Mouse (Mus musculus): ENCODE results near the gene Prep. TPM values are rescaled to one million over a fixed set of nuclear protein-coding genes. Genes with fewer than 3 reads are reported as not detected.

Gene Prep
- polyA plus RNA-seq, 1 experiment from 2014 or later: 24.1 TPM

GRCm38 (mm10) chr10:45058361-45058760 lies 8.6 kb upstream of the Prep start:
- Histone ChIP-seq H3K9me3 (replicated peaks) (no peaks in the 10 kb centered on the region), H3K4me3 (replicated peaks) (no peak overlapping the region), H3K9ac (replicated peaks) (no peak overlapping the region), H3K36me3 (no peaks in the 10 kb centered on the region), H3K4me1 (no peaks in the 10 kb centered on the region), H3K27ac (replicated peaks) (no peak overlapping the region), H3K4me2 (no peak overlapping the region), H3K27me3 (replicated peaks) (no peaks in the 10 kb centered on the region)
- ATAC-seq (ENCODE audit: low FRiP score): no peak
- 94% methylated on average over 6 of the region's 6 CpGs for WGBS

- Histone ChIP-seq H3K4me3 (replicated peaks) (no peak overlapping the region), H3K36me3 (no peaks in the 10 kb centered on the region), H3K9me3 (replicated peaks) (no peaks in the 10 kb centered on the region), H3K4me2 (no peak overlapping the region), H3K27me3 (replicated peaks) (no peaks in the 10 kb centered on the region), H3K27ac (replicated peaks) (no peak overlapping the region), H3K4me1 (peaks cover 3% of the 10 kb centered on the region; the same call in 1 of the 2 replicates), H3K9ac (replicated peaks) (no peak overlapping the region)
- WGBS: 83% methylated on average over 1 of the region's 1 CpGs
- ATAC-seq (ENCODE audit: low FRiP score): no peak
Measured at GRCm38 (mm10) chr10:45060841-45061240, 6.2 kb upstream of the Prep start.

DNA sequence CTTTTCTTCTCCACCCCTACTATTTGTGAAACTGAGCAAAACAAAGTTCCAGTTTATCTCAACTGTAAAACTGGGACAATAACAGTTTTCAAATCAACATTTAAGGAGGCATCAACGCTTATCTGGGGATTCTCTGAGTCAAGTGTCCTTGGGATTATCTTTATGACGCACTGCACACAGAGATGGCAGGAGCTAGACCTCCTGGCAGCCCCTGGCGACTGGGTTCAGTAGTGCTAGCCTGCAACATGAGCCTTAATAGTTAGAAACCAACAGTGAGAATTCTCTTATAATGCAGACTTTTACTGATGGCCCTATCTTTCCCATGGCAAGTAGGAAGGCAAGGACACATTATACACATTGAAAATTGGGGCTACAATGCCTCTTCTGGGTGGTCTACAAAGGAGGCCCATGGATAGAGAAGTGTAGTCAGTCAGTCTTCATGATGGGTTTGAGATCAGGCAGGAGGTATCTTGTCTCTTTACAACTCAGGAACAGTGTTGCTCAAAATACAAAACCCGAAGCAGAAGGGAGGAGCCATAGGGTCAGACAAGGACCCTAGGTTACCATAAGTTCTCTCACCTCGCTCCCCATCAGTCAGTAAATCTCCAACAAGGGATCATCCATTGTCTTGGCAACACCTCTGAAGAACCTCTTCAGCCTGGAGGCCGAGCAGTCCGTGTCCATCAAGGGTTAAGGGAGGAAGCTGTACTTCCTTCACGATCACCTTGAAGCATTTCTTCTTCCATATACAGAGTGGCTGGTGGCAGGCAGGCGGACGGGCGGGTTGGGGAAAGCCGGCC lies 672 bp upstream of the Prep start:
- Histone ChIP-seq H3K4me3 (replicated peaks) (peak overlapping the region; percentile 98), H3K27me3 (replicated peaks) (no peaks in the 10 kb centered on the region), H3K36me3 (no peaks in the 10 kb centered on the region), H3K4me1 (peaks cover 33% of the 10 kb centered on the region), H3K27ac (replicated peaks) (peak overlapping the region; percentile 84), H3K9ac (replicated peaks) (peak overlapping the region; percentile 91), H3K4me2 (peak overlapping the region; percentile 71), H3K9me3 (replicated peaks) (no peaks in the 10 kb centered on the region)
- 14% methylated on average over 12 of the region's 12 CpGs for WGBS
- ATAC-seq (ENCODE audit: low FRiP score): no peak

GRCm38 (mm10) chr10:45067436-45067925 lies 478 bp downstream of the Prep start:
- H3K9me3 ChIP-seq (replicated peaks): no peaks in the 10 kb centered on the region
- H3K4me3 ChIP-seq (replicated peaks): peak overlapping the region; percentile 98
- H3K9ac ChIP-seq (replicated peaks): peak overlapping the region; percentile 91
- no peaks in the 10 kb centered on the region for H3K27me3 ChIP-seq (replicated peaks)
- H3K36me3 ChIP-seq: 0 out of 2 replicates have a peak, but pooled peaks cover 3% of the 10 kb centered on the region
- H3K4me1 ChIP-seq: peaks cover 33% of the 10 kb centered on the region
- peak overlapping the region; percentile 84 for H3K27ac ChIP-seq (replicated peaks)
- H3K4me2 ChIP-seq: peak overlapping the region; percentile 71
- ATAC-seq (ENCODE audit: low FRiP score): peak; percentile 18; the same call in 1 of the 2 replicates
- WGBS: under 1% methylated on average over 28 of the region's 28 CpGs

DNA sequence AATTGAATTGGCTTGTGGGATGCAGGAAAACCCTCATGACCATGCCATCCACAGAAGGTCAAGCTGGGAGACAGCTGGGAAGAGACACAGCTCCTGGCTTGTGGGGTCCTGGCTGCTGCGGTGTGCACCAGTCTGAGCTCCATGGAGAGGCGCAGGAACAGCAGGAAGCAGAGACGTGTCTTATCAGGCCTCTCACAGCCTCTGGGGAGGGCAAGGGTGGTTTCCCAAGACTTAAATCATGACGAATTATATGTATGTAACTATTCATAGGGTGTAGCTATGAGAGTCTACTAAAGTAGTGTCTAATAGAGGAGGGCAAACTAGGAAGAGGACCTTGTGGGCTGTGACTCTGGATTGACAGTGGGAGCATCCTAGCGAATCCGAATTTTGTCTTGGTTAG lies 2.6 kb downstream of the Prep start:
- no peaks in the 10 kb centered on the region for H3K9me3 ChIP-seq (replicated peaks)
- no peak for ATAC-seq (ENCODE audit: low FRiP score)
- 85% methylated on average over 6 of the region's 6 CpGs for WGBS
- H3K4me3 ChIP-seq (replicated peaks): no peak overlapping the region
- H3K27ac ChIP-seq (replicated peaks): no peak overlapping the region
- H3K27me3 ChIP-seq (replicated peaks): no peaks in the 10 kb centered on the region
- peaks cover 33% of the 10 kb centered on the region for H3K4me1 ChIP-seq
- no peak overlapping the region for H3K4me2 ChIP-seq
- no peak overlapping the region for H3K9ac ChIP-seq (replicated peaks)
- peaks cover 14% of the 10 kb centered on the region for H3K36me3 ChIP-seq

GRCm38 (mm10) chr10:45070362-45070761 lies 3.4 kb downstream of the Prep start:
- Histone ChIP-seq H3K27me3 (replicated peaks) (no peaks in the 10 kb centered on the region), H3K27ac (replicated peaks) (no peak overlapping the region), H3K4me1 (peaks cover 31% of the 10 kb centered on the region), H3K4me3 (replicated peaks) (no peak overlapping the region), H3K4me2 (no peak overlapping the region), H3K9me3 (replicated peaks) (no peaks in the 10 kb centered on the region), H3K9ac (replicated peaks) (no peak overlapping the region), H3K36me3 (peaks cover 14% of the 10 kb centered on the region)
- ATAC-seq (ENCODE audit: low FRiP score): no peak
- WGBS: 90% methylated on average over 5 of the region's 5 CpGs

- Histone ChIP-seq H3K4me3 (replicated peaks) (no peak overlapping the region), H3K4me1 (peaks cover 26% of the 10 kb centered on the region), H3K9ac (replicated peaks) (no peak overlapping the region), H3K4me2 (no peak overlapping the region), H3K27me3 (replicated peaks) (no peaks in the 10 kb centered on the region), H3K9me3 (replicated peaks) (no peaks in the 10 kb centered on the region), H3K36me3 (peaks cover 14% of the 10 kb centered on the region), H3K27ac (replicated peaks) (no peak overlapping the region)
- 82% methylated on average over 13 of the region's 13 CpGs for WGBS
- no peak for ATAC-seq (ENCODE audit: low FRiP score)
Measured at GRCm38 (mm10) chr10:45070929-45071813, 4.2 kb downstream of the Prep start.

DNA sequence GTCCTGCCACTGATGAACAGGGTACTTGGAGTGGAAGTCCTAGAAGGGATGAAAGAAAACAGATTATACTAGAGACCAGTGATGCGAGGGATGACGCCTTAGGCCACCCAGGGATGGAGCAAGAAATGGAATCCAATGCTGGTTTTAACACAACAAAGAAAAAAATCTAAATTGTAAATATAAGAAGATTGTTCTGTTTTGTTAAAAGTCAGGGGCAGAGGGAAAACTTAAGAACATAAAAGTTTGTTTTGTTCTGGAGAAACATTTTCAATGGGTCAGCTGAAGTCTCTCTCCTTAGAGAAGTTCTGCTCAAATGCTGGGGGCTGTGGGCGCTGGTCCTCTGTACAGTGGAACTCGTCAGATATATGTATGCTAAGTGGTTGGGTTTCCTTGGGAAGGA lies 5.3 kb downstream of the Prep start:
- H3K9me3 ChIP-seq (replicated peaks): no peaks in the 10 kb centered on the region
- peaks cover 29% of the 10 kb centered on the region for H3K4me1 ChIP-seq
- 94% methylated on average over 4 of the region's 4 CpGs for WGBS

DNA sequence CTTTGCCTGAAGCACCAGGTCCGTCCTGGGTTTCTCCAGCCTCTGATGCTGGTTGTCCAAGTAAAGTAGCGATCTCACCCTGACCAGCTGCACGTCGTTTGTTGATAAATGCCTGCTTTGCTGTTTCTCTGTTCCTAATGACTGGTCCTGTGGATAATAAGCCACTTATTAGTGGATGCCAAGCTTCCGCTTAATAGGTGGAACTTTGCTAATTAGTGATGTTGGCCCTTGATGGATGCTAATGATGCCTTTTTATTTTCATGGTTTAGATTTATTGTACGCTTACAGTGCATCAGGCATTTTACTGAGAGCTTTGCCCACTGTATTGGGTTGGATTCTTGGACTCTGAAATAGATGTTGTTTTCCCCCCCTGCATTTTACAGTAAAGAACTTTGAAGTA lies 7.5 kb downstream of the Prep start:
- Histone ChIP-seq H3K27me3 (replicated peaks) (no peaks in the 10 kb centered on the region), H3K9ac (replicated peaks) (no peak overlapping the region), H3K4me1 (peaks cover 10% of the 10 kb centered on the region; the same call in 1 of the 2 replicates), H3K4me2 (no peak overlapping the region), H3K27ac (replicated peaks) (no peak overlapping the region), H3K36me3 (peaks cover 14% of the 10 kb centered on the region), H3K4me3 (replicated peaks) (no peak overlapping the region), H3K9me3 (replicated peaks) (no peaks in the 10 kb centered on the region)
- no peak for ATAC-seq (ENCODE audit: low FRiP score)
- WGBS: 63% methylated on average over 6 of the region's 6 CpGs

More for the DNA sequence above, 5.3 kb downstream of the Prep start:
- Histone ChIP-seq H3K9ac (replicated peaks) (no peak overlapping the region), H3K27me3 (replicated peaks) (no peaks in the 10 kb centered on the region), H3K4me3 (replicated peaks) (no peak overlapping the region), H3K27ac (replicated peaks) (no peak overlapping the region), H3K4me2 (no peak overlapping the region), H3K36me3 (peaks cover 14% of the 10 kb centered on the region)
- no peak for ATAC-seq (ENCODE audit: low FRiP score)

DNA sequence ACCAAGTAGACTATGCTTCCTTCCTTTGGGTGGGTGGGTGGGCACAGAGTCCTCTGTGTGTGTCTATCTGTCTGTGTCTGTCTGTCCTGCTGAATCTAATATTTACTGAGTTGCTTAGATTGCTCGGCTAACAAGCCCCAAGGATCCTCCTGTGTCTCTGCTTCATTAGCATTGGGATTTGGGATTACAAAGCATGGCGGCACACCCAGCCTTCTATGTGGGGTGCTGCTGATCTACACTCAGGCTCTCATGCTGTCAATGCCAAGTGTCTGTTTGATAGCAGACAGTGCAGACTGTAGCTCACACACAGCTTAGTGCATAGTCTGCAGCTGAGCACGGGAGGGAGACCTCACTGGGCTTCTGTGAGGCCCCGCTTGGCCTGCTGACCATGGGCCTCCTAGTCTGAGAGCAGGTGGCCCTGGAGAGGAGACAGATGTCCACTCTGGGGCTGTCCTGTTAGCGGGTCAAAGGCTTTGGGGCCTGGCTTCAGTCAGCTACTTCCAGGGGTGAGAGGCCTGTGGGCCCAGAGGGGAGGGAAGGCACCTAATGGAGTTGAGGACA lies 8.6 kb downstream of the Prep start:
- Histone ChIP-seq H3K27ac (replicated peaks) (no peak overlapping the region), H3K4me3 (replicated peaks) (no peak overlapping the region), H3K4me1 (0 out of 2 replicates have a peak, but pooled peaks cover 6% of the 10 kb centered on the region), H3K4me2 (no peak overlapping the region), H3K9me3 (replicated peaks) (no peaks in the 10 kb centered on the region), H3K27me3 (replicated peaks) (no peaks in the 10 kb centered on the region), H3K36me3 (peaks cover 16% of the 10 kb centered on the region), H3K9ac (replicated peaks) (no peak overlapping the region)
- no peak for ATAC-seq (ENCODE audit: low FRiP score)
- 78% methylated on average over 5 of the region's 5 CpGs for WGBS

- H3K4me3 ChIP-seq (replicated peaks): no peak overlapping the region
- H3K36me3 ChIP-seq: peaks cover 16% of the 10 kb centered on the region
- H3K27me3 ChIP-seq (replicated peaks): no peaks in the 10 kb centered on the region
- H3K9ac ChIP-seq (replicated peaks): no peak overlapping the region
- WGBS: 83% methylated on average over 10 of the region's 10 CpGs
- no peaks in the 10 kb centered on the region for H3K9me3 ChIP-seq (replicated peaks)
- no peak overlapping the region for H3K4me2 ChIP-seq
- no peak overlapping the region for H3K27ac ChIP-seq (replicated peaks)
- ATAC-seq (ENCODE audit: low FRiP score): no peak
- H3K4me1 ChIP-seq: 0 out of 2 replicates have a peak, but pooled peaks cover 6% of the 10 kb centered on the region
Measured at GRCm38 (mm10) chr10:45076585-45076984, 9.6 kb downstream of the Prep start.

Data from neural tube, embryonic 15.5 days (tissue).